ENCODE assay signal across 13 mouse cellular contexts in genomic region chr6:42352486-42352846, GRCm38 (mm10). TPM values are rescaled to one million over a fixed set of nuclear protein-coding genes. Genes with fewer than 3 reads are reported as not detected.
A peak's percentile ranks its signal among the peaks of the same experiment; 100 is the strongest.
DNase-seq lines count a peak whose midpoint lies in the region; ATAC-seq lines count a peak whose summit lies in the region.
"Had no signal": no experiment of that assay in that cellular context is flagged by ENCODE, and none has a peak within 500 bp of the region (broad histone marks: within the 10 kb centered on the region; RNA-seq: fewer than 3 reads in every experiment).

No protein-coding gene starts in this region.

- peak overlapping the region; percentile 98 for H3K9ac ChIP-seq in heart, embryonic 14.5 days (ENCODE audit: low read length)
- H3K9ac ChIP-seq in midbrain, embryonic 15.5 days: no peak overlapping the region
- no peak overlapping the region for H3K9ac ChIP-seq in midbrain, embryonic 14.5 days (replicated peaks; ENCODE audit: low read length)
- no peak overlapping the region for H3K9ac ChIP-seq in limb, embryonic 15.5 days
- no peak overlapping the region for H3K9ac ChIP-seq in hindbrain, embryonic 11.5 days (ENCODE audit: low read depth, low read length)

- ATAC-seq in heart, embryonic 14.5 days (ENCODE audit: insufficient number of reproducible peaks, insufficient read depth, low FRiP score, low read depth): no peak
- no peak for ATAC-seq in midbrain, embryonic 15.5 days (replicated peaks)
- no peak for ATAC-seq in midbrain, embryonic 14.5 days (ENCODE audit: low FRiP score, low TSS enrichment)
- ATAC-seq in limb, embryonic 15.5 days (ENCODE audit: insufficient number of reproducible peaks, low FRiP score, low TSS enrichment, low read depth): no peak
- ATAC-seq in hindbrain, embryonic 11.5 days (ENCODE audit: low FRiP score): no peak
- ATAC-seq: CD4-positive, CD25-positive, alpha-beta regulatory T cell, adult 4 months; forebrain, embryonic 16.5 days had no signal

- no peak for DNase-seq in heart, adult 9 months (ENCODE audit: low spot score in 2 of 2)
- no peak for DNase-seq in midbrain, embryonic 14.5 days
- DNase-seq in yolk sac, embryonic 10.5 days (ENCODE audit: low spot score): peak; percentile 45
- no peak for DNase-seq in hindbrain, embryonic 11.5 days (ENCODE audit: low spot score)
- no peak for DNase-seq in adrenal gland, postnatal 10 days
- DNase-seq: thymus, adult 2 months had no signal

- H3K4me2 ChIP-seq in heart, embryonic 14.5 days (ENCODE audit: low read length): peak overlapping the region; percentile 96
- 0 out of 2 replicates have a peak overlapping the region, but pooled peaks have one; percentile 95 for H3K4me2 ChIP-seq in midbrain, embryonic 15.5 days
- H3K4me2 ChIP-seq in midbrain, embryonic 14.5 days (ENCODE audit: low read length): no peak overlapping the region
- H3K4me2 ChIP-seq in limb, embryonic 15.5 days: peak overlapping the region; percentile 84; the same call in 1 of the 2 replicates
- H3K4me2 ChIP-seq in hindbrain, embryonic 11.5 days (replicated peaks; ENCODE audit: low read depth, low read length): no peak overlapping the region

- H3K9me3 ChIP-seq in heart, embryonic 14.5 days (ENCODE audit: control insufficient read depth, low read length): no peaks in the 10 kb centered on the region
- H3K9me3 ChIP-seq in midbrain, embryonic 15.5 days: no peaks in the 10 kb centered on the region
- no peaks in the 10 kb centered on the region for H3K9me3 ChIP-seq in midbrain, embryonic 14.5 days (ENCODE audit: control insufficient read depth, low read length)
- H3K9me3 ChIP-seq in limb, embryonic 15.5 days: no peaks in the 10 kb centered on the region
- H3K9me3 ChIP-seq in hindbrain, embryonic 11.5 days (ENCODE audit: control insufficient read depth, low read length): no peaks in the 10 kb centered on the region
- H3K9me3 ChIP-seq: hindbrain, embryonic 10.5 days had no signal

- H3K4me1 ChIP-seq in heart, embryonic 14.5 days (ENCODE audit: control insufficient read depth in 2 of 2, insufficient read depth in 2 of 2, low read length in 2 of 2): peaks cover 41 to 70% of the 10 kb centered on the region in 2 experiments
- peaks cover 38% of the 10 kb centered on the region for H3K4me1 ChIP-seq in midbrain, embryonic 15.5 days
- peaks cover 30% of the 10 kb centered on the region for H3K4me1 ChIP-seq in midbrain, embryonic 14.5 days (ENCODE audit: control insufficient read depth, insufficient read depth, low read length)
- H3K4me1 ChIP-seq in limb, embryonic 15.5 days: peaks cover 66% of the 10 kb centered on the region
- peaks cover 2% of the 10 kb centered on the region for H3K4me1 ChIP-seq in hindbrain, embryonic 11.5 days (replicated peaks; ENCODE audit: control insufficient read depth, insufficient read depth, low read length)

- WGBS in heart, embryonic 14.5 days: 75% methylated on average over 1 of the region's 1 CpGs
- 92% methylated on average over 1 of the region's 1 CpGs for WGBS in midbrain, embryonic 15.5 days
- 100% methylated on average over 1 of the region's 1 CpGs for WGBS in midbrain, embryonic 14.5 days
- 92% methylated on average over 1 of the region's 1 CpGs for WGBS in limb, embryonic 15.5 days
- 91% methylated on average over 1 of the region's 1 CpGs for WGBS in hindbrain, embryonic 11.5 days

- peak overlapping the region; percentile 73 to 98 for H3K4me3 ChIP-seq in heart, embryonic 14.5 days (ENCODE audit: control insufficient read depth in 1 of 2, insufficient read depth in 1 of 2, low read depth in 1 of 2, low read length in 2 of 2)
- H3K4me3 ChIP-seq in midbrain, embryonic 15.5 days: no peak overlapping the region
- H3K4me3 ChIP-seq in midbrain, embryonic 14.5 days (replicated peaks; ENCODE audit: low read depth, low read length): no peak overlapping the region
- H3K4me3 ChIP-seq in limb, embryonic 15.5 days: 0 out of 2 replicates have a peak overlapping the region, but pooled peaks have one; percentile 82
- no peak overlapping the region for H3K4me3 ChIP-seq in hindbrain, embryonic 11.5 days (ENCODE audit: low read depth, low read length)

- no peaks in the 10 kb centered on the region for H3K27me3 ChIP-seq in heart, embryonic 14.5 days (ENCODE audit: control insufficient read depth, insufficient read depth, low read length)
- H3K27me3 ChIP-seq in midbrain, embryonic 15.5 days (replicated peaks): no peaks in the 10 kb centered on the region
- no peaks in the 10 kb centered on the region for H3K27me3 ChIP-seq in midbrain, embryonic 14.5 days (ENCODE audit: control insufficient read depth, insufficient read depth, low read length)
- H3K27me3 ChIP-seq in limb, embryonic 15.5 days: no peaks in the 10 kb centered on the region
- no peaks in the 10 kb centered on the region for H3K27me3 ChIP-seq in hindbrain, embryonic 11.5 days (ENCODE audit: control insufficient read depth, insufficient read depth, low read length)

- H3K36me3 ChIP-seq in heart, embryonic 14.5 days (ENCODE audit: control insufficient read depth, insufficient read depth, low read length): peaks cover 59% of the 10 kb centered on the region
- H3K36me3 ChIP-seq in midbrain, embryonic 15.5 days (replicated peaks): peaks cover under 1% of the 10 kb centered on the region; the same call in 1 of the 2 replicates
- H3K36me3 ChIP-seq in midbrain, embryonic 14.5 days (ENCODE audit: control insufficient read depth, insufficient read depth, low read length): peaks cover 25% of the 10 kb centered on the region
- H3K36me3 ChIP-seq in limb, embryonic 15.5 days: peaks cover 47% of the 10 kb centered on the region
- 0 out of 2 replicates have a peak, but pooled peaks cover 3% of the 10 kb centered on the region for H3K36me3 ChIP-seq in hindbrain, embryonic 11.5 days (ENCODE audit: control insufficient read depth, insufficient read depth, low read length)

- peak overlapping the region; percentile 58 to 99 for H3K27ac ChIP-seq in heart, embryonic 14.5 days (replicated peaks in 1 of 2; ENCODE audit: control insufficient read depth in 1 of 2, insufficient read depth in 1 of 2, low read depth in 2 of 2, low read length in 2 of 2)
- no peak overlapping the region for H3K27ac ChIP-seq in midbrain, embryonic 15.5 days
- no peak overlapping the region for H3K27ac ChIP-seq in midbrain, embryonic 14.5 days (replicated peaks; ENCODE audit: low read depth, low read length)
- peak overlapping the region; percentile 44 for H3K27ac ChIP-seq in limb, embryonic 15.5 days
- no peak overlapping the region for H3K27ac ChIP-seq in hindbrain, embryonic 11.5 days (ENCODE audit: low read depth, low read length)
- H3K27ac ChIP-seq: hindbrain, embryonic 10.5 days had no signal

RNA-seq across cellular contexts. Expression of gene Zyx, which starts 3.0 kb away (rescaled TPM):
- polyA plus RNA-seq in heart, embryonic 14.5 days (2014; fragmentation: Nextera tagmentation; extraction: Ambion mirVana): 167 and 173 TPM in 2 replicates
- 54.9 and 56.0 TPM in 2 replicates for polyA plus RNA-seq in midbrain, embryonic 15.5 days (2015; fragmentation: Nextera tagmentation; extraction: Ambion mirVana)
- polyA plus RNA-seq in midbrain, embryonic 14.5 days (2014; fragmentation: Nextera tagmentation; extraction: Ambion mirVana): 42.1 and 55.7 TPM in 2 replicates
- 107 and 138 TPM in 2 replicates for polyA plus RNA-seq in limb, embryonic 15.5 days (2015; fragmentation: Nextera tagmentation; extraction: Ambion mirVana)
- polyA plus RNA-seq in hindbrain, embryonic 11.5 days (2014; fragmentation: Nextera tagmentation; extraction: Ambion mirVana): 57.5 and 60.1 TPM in 2 replicates
- 100 to 1,000 TPM in 1 of 2 experiments, 10 to 100 TPM in 1; 73.1 to 112 TPM for total RNA-seq in adrenal gland, postnatal 10 days (2021)

RNA-seq across cellular contexts. Expression of gene Epha1, which starts 20.6 kb away (rescaled TPM):
- 0.96 and 1.1 TPM in 2 replicates for polyA plus RNA-seq in heart, embryonic 14.5 days (2014; fragmentation: Nextera tagmentation; extraction: Ambion mirVana)
- 0.37 and 0.43 TPM in 2 replicates for polyA plus RNA-seq in midbrain, embryonic 15.5 days (2015; fragmentation: Nextera tagmentation; extraction: Ambion mirVana)
- polyA plus RNA-seq in midbrain, embryonic 14.5 days (2014; fragmentation: Nextera tagmentation; extraction: Ambion mirVana): 0.09 and 0.14 TPM in 2 replicates
- 25.4 and 30.1 TPM in 2 replicates for polyA plus RNA-seq in limb, embryonic 15.5 days (2015; fragmentation: Nextera tagmentation; extraction: Ambion mirVana)
- polyA plus RNA-seq in hindbrain, embryonic 11.5 days (2014; fragmentation: Nextera tagmentation; extraction: Ambion mirVana): 0.43 and 1.3 TPM in 2 replicates
- total RNA-seq in adrenal gland, postnatal 10 days (2021): 1 to 10 TPM; 2.8 to 8.6 TPM

RNA-seq across cellular contexts. Expression of gene Fam131b, which starts 28.0 kb away (rescaled TPM):
- polyA plus RNA-seq in heart, embryonic 14.5 days (2014; fragmentation: Nextera tagmentation; extraction: Ambion mirVana): 0.14 and 0.20 TPM in 2 replicates
- polyA plus RNA-seq in midbrain, embryonic 15.5 days (2015; fragmentation: Nextera tagmentation; extraction: Ambion mirVana): 7.4 and 8.0 TPM in 2 replicates
- 4.6 and 6.2 TPM in 2 replicates for polyA plus RNA-seq in midbrain, embryonic 14.5 days (2014; fragmentation: Nextera tagmentation; extraction: Ambion mirVana)
- 0.15 and 0.19 TPM in 2 replicates for polyA plus RNA-seq in limb, embryonic 15.5 days (2015; fragmentation: Nextera tagmentation; extraction: Ambion mirVana)
- polyA plus RNA-seq in hindbrain, embryonic 11.5 days (2014; fragmentation: Nextera tagmentation; extraction: Ambion mirVana): 2.6 and 3.1 TPM in 2 replicates
- 1 to 10 TPM in 1 of 2 experiments, under 1 TPM in 1; 0.81 to 1.2 TPM for total RNA-seq in adrenal gland, postnatal 10 days (2021)
- polyA plus RNA-seq: CD4-positive, CD25-positive, alpha-beta regulatory T cell, adult 4 months had no signal

RNA-seq across cellular contexts. Expression of gene Tas2r143, which starts 47.6 kb away (rescaled TPM):
- polyA plus RNA-seq in heart, embryonic 14.5 days (2014; fragmentation: Nextera tagmentation; extraction: Ambion mirVana): not detected in 2 replicates
- not detected in 2 replicates for polyA plus RNA-seq in midbrain, embryonic 15.5 days (2015; fragmentation: Nextera tagmentation; extraction: Ambion mirVana)
- polyA plus RNA-seq in midbrain, embryonic 14.5 days (2014; fragmentation: Nextera tagmentation; extraction: Ambion mirVana): not detected in 2 replicates
- not detected in 2 replicates for polyA plus RNA-seq in limb, embryonic 15.5 days (2015; fragmentation: Nextera tagmentation; extraction: Ambion mirVana)
- polyA plus RNA-seq in hindbrain, embryonic 11.5 days (2014; fragmentation: Nextera tagmentation; extraction: Ambion mirVana): not detected in 2 replicates
- total RNA-seq in adrenal gland, postnatal 10 days (2021): 1 to 10 TPM; 1.0 to 1.9 TPM
- polyA plus RNA-seq: CD4-positive, CD25-positive, alpha-beta regulatory T cell, adult 4 months; forebrain, embryonic 16.5 days; hindbrain, embryonic 10.5 days had no signal

RNA-seq across cellular contexts. Expression of gene Tas2r135, which starts 52.8 kb away (rescaled TPM):
- polyA plus RNA-seq in heart, embryonic 14.5 days (2014; fragmentation: Nextera tagmentation; extraction: Ambion mirVana): not detected in 2 replicates
- not detected in 2 replicates for polyA plus RNA-seq in midbrain, embryonic 15.5 days (2015; fragmentation: Nextera tagmentation; extraction: Ambion mirVana)
- not detected in 2 replicates for polyA plus RNA-seq in midbrain, embryonic 14.5 days (2014; fragmentation: Nextera tagmentation; extraction: Ambion mirVana)
- polyA plus RNA-seq in limb, embryonic 15.5 days (2015; fragmentation: Nextera tagmentation; extraction: Ambion mirVana): not detected in 2 replicates
- polyA plus RNA-seq in hindbrain, embryonic 11.5 days (2014; fragmentation: Nextera tagmentation; extraction: Ambion mirVana): 0.15 TPM in 1 of 2 replicates, not detected in the other
- total RNA-seq in adrenal gland, postnatal 10 days (2021): 1 to 10 TPM in 1 of 2 experiments, under 1 TPM in 1; 0.99 to 2.0 TPM
- polyA plus RNA-seq: CD4-positive, CD25-positive, alpha-beta regulatory T cell, adult 4 months; forebrain, embryonic 16.5 days; hindbrain, embryonic 10.5 days; large intestine, adult 2 months; thymus, adult 2 months had no signal

Comparison
In these comparisons a context has a peak if more than half of its experiments do, and no peak if none do; other contexts are left out.
1. H3K4me2 ChIP-seq: peak in heart, embryonic 14.5 days (single experiment), midbrain, embryonic 15.5 days (single experiment) and limb, embryonic 15.5 days (single experiment); none in midbrain, embryonic 14.5 days (single experiment) and hindbrain, embryonic 11.5 days (single experiment).
2. H3K27ac ChIP-seq: peak in heart, embryonic 14.5 days (2 of 2) and limb, embryonic 15.5 days (single experiment); none in midbrain, embryonic 15.5 days (single experiment), midbrain, embryonic 14.5 days (single experiment) and hindbrain, embryonic 11.5 days (single experiment).
3. H3K4me3 ChIP-seq: peak in heart, embryonic 14.5 days (2 of 2) and limb, embryonic 15.5 days (single experiment); none in midbrain, embryonic 15.5 days (single experiment), midbrain, embryonic 14.5 days (single experiment) and hindbrain, embryonic 11.5 days (single experiment).
4. RNA of gene Epha1, which starts 20.6 kb away (polyA plus RNA-seq): 25.4 to 30.1 TPM in limb, embryonic 15.5 days; 0.96 to 1.1 TPM in heart, embryonic 14.5 days, 0.43 to 1.3 TPM in hindbrain, embryonic 11.5 days, 0.37 to 0.43 TPM in midbrain, embryonic 15.5 days and 0.09 to 0.14 TPM in midbrain, embryonic 14.5 days; every median in the first group is over 10 times any median in the second.